Mouse (Mus musculus): ENCODE data around the gene Nol9. TPM values are rescaled to one million over a fixed set of nuclear protein-coding genes. Genes with fewer than 3 reads are reported as not detected.

Gene Nol9
- total RNA-seq, 2 experiments from 2014 or later = 19.7 to 21.3 TPM

- no peak for DNase-seq
These were observed 23.4 kb downstream of the Nol9 start for GRCm38 (mm10) chr4:152062390-152063110.

- no peak for DNase-seq
These were observed 28.2 kb downstream of the Nol9 start for GRCm38 (mm10) chr4:152067280-152067679.

- no peak for DNase-seq
These were observed 29.1 kb downstream of the Nol9 start for GRCm38 (mm10) chr4:152068166-152068724.

GRCm38 (mm10) chr4:152069245-152069644, 30.1 kb downstream of the Nol9 start:
- DNase-seq = no peak

- no peak for DNase-seq
These were observed 31.6 kb downstream of the Nol9 start for GRCm38 (mm10) chr4:152070494-152071396.

GRCm38 (mm10) chr4:152072121-152072601, 33.0 kb downstream of the Nol9 start, which contains the start of gene Plekhg5:
TSS of gene Plekhg5 (plus strand) at chr4:152072498.
- DNase-seq = peak in 1 of 2 experiments; percentile 61

- DNase-seq = no peak
These were observed 33.5 kb downstream of the Nol9 start for GRCm38 (mm10) chr4:152072655-152073054.

- DNase-seq = no peak
These were observed 34.6 kb downstream of the Nol9 start for GRCm38 (mm10) chr4:152073715-152074114.

GRCm38 (mm10) chr4:152074548-152074947, 35.4 kb downstream of the Nol9 start:
- DNase-seq = no peak

- DNase-seq = no peak
These were observed 38.1 kb downstream of the Nol9 start for GRCm38 (mm10) chr4:152077191-152077590.

GRCm38 (mm10) chr4:152078105-152078530, 39.0 kb downstream of the Nol9 start:
- no peak for DNase-seq

- no peak for DNase-seq
These were observed 40.1 kb downstream of the Nol9 start for GRCm38 (mm10) chr4:152079261-152079660.

GRCm38 (mm10) chr4:152079931-152080330, 40.8 kb downstream of the Nol9 start:
- no peak for DNase-seq

- no peak for DNase-seq
These were observed 44.6 kb downstream of the Nol9 start for GRCm38 (mm10) chr4:152083611-152084220.

- no peak for DNase-seq
These were observed 45.5 kb downstream of the Nol9 start for GRCm38 (mm10) chr4:152084616-152085015.

- DNase-seq = peak; percentile 69 to 73
These were observed 47.5 kb downstream of the Nol9 start for GRCm38 (mm10) chr4:152086505-152087210.

- no peak for DNase-seq
These were observed 48.3 kb downstream of the Nol9 start for GRCm38 (mm10) chr4:152087211-152088081.

- peak; percentile 46 to 49 for DNase-seq
These were observed 49.0 kb downstream of the Nol9 start for GRCm38 (mm10) chr4:152088133-152088532.

- peak; percentile 86 to 88 for DNase-seq
These were observed 49.5 kb downstream of the Nol9 start for GRCm38 (mm10) chr4:152088556-152089120.

GRCm38 (mm10) chr4:152090191-152090590, 51.1 kb downstream of the Nol9 start:
- DNase-seq = no peak

Measured in layer of hippocampus, postnatal 36 days (tissue).